Mouse (Mus musculus): ENCODE results near the gene Pnrc2.

The Pnrc2 gene

DNA sequence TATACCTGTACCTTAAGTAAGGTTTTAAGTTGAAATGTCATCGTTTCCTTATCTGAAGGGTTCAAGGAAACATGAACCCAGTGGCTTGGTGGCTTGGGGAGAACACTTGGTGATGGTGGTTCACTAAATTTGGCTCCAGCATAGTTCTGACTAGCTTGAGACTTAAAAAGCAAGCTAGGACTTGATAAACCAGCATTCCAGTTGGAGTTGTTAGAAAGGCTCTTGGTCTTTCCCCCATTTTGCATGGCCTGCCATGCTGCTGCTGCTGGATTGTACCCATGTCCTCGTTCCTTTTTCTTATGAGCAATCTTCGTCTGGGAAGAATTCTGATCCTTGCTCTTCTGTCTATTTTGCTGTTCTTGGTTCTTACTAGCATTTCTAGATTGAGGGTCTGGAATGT lies 1.6 kb downstream of the Pnrc2 start:
- in situ Hi-C loops (cut with MboI, MseI): no loop called here

DNA sequence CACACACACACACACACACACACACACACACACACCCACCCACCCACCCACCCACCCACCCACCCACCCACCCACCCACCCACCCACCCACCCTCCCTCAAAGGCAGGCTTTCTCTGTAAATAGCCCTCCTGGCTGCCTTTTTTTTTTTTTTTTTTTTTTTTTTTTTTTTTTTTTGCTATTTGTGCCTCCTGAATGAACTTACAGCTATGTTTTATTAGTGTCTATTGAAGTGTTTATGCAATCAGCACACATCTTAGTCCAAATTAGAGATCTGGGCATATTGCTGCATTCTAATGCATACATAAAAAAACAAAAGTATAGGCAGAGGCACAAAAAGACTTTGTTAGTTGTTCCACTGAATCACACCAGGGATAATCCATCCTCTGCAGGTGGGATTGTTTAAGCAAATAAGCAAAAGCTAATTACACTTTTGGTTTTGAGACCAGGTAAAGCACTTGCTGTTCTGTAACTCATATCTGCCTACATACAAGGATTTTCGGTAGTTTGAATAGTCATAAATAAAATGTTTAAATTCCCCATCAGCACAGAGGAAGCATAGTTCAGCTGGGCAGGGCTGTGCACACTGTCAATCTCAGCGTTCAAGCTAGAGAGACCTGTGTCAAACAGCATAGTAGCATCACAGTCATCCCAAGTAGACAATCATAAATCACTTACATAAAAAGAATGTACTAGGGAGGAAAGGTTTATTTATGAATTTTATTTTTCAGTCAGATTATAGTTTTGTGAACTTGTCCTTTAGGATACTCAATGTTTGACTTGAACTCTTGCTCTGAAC lies 3.2 kb downstream of the Pnrc2 start:
- in situ Hi-C loops (cut with MboI, MseI): no loop called here

DNA sequence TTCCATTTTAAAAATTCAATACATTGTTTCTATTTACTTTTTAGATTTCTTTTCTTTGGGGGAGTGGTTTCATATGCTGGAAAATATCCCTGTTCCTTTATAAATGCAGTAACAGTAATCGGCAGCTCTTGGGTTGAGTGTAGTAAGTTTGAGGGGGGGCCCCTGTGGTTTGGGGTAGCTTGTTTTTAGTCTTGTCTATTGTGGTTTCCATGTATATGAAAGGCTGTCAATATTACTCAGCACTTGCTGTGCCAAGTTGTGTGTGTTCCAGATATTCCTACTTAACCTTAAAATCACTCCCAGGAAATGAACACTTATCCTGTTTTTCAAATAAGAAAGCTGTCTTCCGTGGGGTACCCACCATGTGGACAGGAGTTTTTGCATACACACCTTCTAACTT lies 4.7 kb downstream of the Pnrc2 start:
- in situ Hi-C loops (cut with MboI, MseI): no loop called here

DNA sequence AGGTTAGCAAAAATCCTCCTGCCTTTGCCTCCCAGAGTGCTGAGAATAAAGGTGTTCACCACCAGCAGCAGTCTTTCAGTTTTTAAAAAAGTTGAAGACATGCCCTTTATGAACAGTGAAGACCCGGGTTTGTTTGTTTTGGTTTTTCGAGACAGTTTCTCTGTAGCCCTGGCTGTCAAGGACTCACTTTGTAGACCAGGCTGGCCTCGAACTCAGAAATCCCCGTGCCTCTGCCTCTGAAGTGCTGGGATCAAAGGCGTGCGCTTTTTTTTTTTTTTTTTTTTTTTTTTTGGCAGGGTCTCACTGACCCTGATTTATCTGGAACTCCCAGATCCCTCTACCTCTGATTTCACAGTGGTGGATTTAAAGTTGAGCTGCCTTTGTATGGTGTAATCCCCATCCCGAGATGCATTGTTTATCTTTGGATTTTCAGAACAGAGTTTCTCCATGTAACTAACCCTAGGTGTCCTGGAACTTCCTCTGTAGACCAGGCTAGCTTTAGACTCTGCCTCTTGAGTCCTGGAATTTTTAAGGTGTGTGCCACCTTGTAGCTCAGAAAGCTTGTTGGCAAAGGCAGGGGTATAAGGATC lies 16.0 kb downstream of the Pnrc2 start:
- in situ Hi-C loops (cut with MboI, MseI): no loop called here

DNA sequence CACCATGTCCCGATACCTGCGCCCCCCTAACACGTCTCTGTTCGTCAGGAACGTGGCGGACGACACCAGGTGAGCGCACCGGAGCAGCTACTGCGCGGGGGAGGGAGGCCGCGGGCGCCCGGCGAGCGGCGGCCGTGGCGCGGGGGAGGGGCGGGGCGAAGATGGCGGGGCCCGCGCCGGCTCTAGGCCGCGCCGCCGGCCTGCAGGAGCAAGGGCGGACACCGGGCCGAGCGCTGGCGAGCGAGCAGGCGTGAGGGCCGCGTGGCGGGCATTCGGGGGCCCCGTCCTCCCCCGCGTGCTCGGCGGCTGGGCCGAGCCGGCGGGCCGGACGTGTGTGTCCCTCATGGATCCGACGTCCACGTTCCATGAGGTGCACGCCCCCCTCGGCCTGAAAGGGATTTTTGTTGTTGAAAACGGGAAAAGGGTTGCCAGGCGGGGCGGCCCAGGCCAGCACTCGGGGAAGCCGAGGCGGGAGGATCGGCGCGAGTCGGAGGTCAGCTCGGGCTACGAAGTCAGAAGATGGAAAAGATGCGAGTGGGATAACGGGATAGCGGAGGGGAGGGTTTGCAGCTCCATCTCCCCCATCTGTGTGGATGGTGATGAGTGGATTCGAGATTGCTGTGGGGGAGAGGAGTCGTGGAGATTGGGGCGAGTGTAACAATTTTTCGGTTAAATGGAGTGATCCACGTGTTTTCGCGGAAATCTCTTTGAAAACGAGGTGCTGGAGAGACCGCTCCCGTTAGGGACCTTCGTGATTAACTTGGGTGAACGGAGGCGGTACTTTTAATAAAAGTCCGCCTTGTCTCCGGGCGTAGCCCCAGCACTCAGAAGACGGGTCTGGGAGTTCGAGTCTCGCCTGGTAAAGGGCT lies 17.2 kb downstream of the Pnrc2 start:
- in situ Hi-C loops (cut with MboI, MseI): no loop called here

DNA sequence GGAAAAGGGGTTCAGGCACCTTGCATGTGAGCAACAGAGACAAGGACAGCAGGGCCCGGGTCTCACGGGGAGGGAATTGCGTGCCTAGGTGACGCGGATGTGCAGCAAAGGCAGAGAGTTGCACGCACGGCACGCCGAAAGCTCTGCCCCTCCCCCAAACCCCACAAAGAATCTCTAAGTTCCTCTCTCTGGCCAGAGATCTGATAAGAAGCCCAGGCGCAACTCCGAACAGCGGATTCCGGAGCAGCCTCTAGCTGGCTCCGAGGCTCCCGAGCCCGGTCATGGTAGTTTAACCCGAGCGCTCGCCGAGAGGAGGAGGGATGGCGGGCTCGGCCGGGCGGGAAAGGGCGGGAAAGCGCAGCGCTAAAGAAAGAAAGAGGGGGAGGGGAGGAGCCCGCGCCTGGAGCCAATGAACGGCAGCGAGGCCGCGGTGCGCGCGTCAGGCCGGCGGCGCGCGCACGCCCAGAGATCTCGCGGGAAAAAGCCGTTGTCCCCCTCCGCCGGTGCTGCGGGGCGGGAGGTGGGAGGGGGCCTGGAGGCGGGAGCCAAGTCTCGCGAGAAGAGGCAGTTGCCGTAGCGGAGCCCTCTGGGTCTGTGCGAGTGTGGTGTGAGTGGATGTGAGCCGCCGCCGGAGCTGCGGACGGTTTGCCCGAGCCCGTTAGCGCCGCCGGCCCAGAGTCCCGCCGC lies 18.0 kb downstream of the Pnrc2 start, which contains the start of gene Srsf10:
TSS of gene Srsf10 (plus strand) at position 212 of the 687 bp plus-strand sequence.
- in situ Hi-C loops (cut with MboI, MseI): no loop called here

DNA sequence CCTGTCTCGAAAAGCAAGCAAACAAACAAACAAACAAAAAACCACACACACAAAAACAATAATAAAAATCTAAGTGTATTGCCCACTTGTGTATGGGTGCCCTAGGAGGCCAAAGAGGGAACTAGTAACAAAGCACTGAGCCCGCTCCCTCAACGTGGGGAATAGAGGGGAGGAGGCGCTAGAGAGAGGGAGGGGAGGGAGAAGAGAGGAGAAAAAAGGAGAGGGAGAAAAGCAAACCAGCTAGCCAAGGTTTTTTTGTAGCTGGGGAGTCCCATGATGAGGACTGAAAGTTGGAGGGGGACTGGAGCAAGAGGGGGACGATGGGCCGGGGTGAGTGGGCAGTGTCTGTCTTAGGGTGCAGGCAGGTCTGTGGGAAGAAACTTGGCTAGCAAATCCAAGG lies 18.6 kb downstream of the Pnrc2 start:
- in situ Hi-C loops (cut with MboI, MseI): no loop called here

DNA sequence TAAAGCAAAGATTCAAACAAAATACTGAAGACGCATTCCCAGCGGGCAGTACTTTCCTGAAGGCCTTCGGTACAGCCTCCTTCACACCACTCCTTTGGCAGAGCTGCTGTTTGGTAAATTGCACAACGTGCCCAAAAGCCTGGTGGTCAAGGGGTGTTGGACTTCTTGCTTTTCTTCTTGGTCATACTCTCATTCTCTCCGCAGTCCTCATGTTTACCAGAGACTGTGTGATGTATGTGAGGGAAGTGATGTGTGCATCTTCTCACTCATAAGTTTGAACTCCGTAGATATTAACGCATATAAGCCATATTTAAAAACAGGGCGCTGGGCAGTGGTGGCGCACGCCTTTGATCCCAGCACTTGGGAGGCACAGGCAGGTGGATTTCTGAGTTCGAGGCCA lies 19.0 kb downstream of the Pnrc2 start:
- in situ Hi-C loops (cut with MboI, MseI): no loop called here

DNA sequence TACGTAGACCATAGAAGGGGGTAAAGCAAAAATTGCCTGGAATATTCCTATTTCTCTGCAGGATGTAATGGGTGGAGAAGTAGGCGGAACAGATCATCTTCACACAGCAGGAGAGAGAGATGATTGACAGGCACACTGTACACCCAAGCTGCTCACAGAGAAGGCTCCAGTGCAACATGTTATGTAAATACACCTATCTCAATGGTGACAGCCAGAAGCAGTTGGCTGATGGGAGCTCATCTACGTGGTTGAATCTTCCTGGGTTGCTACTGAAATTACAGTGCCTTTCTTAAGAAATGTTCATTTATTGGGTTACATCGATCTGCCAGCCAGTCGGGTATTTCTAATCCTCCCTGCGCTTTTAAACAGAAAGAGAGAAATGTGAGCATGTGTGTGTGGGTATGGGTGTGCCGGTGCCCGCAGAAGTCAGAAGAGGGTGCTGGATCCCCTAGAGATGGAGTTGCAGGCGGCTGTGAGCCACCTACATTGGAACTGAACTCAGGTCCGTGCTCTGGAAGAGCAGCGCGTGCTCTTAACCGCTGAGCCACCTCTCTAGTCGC lies 19.6 kb downstream of the Pnrc2 start:
- in situ Hi-C loops (cut with MboI, MseI): no loop called here

DNA sequence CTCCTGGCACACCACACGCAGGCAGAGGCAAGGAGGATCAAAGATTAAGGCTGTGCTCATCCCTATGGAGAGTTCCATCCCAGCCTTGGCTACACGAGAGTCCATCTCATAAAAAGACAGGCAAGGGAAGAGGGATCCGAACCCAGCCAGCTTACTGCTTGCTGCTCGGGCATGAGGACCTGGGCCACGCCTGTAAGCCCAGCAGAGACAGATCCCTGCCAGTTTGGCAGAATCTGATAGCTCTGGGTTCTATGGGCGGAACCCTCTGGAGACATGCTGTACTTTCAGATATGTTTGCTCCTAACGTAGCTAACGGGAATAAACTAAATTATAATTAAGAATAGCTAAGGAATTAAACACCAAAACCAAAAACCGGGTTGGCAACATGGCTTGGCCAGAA lies 21.7 kb downstream of the Pnrc2 start:
- in situ Hi-C loops (cut with MboI, MseI): no loop called here

DNA sequence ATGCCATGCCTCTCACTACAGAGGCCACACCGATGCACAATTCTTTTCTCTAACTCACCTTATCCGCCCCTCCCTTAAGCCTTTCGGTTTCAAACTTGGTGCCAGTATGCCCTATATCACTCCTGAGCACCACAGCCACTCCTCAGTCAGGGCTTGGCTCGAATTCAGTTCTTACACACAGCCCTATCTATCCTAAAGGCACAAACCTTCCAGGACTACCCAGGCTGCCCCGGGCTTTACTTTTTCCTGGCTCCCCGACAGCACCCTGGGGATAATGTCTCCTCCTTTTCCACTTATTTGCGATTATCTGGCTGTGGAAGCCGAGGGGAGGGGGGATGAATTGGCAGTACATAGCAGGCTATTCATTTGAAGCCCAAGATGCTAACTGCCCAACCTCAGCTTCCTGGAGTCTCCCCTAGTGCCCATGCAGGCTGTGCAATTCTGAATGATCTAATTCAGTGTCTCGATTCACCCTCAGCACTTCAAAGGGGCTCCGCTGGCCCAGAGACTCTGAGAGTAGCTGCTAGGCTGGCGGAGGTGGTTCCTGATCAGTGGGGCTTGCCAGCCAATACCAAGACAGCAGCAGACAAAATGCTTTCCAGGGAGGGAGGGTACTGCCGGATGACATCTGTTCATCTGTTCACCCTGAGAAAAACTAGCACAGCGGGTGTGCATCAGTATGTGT lies 23.1 kb downstream of the Pnrc2 start:
- in situ Hi-C loops (cut with MboI, MseI): no loop called here

DNA sequence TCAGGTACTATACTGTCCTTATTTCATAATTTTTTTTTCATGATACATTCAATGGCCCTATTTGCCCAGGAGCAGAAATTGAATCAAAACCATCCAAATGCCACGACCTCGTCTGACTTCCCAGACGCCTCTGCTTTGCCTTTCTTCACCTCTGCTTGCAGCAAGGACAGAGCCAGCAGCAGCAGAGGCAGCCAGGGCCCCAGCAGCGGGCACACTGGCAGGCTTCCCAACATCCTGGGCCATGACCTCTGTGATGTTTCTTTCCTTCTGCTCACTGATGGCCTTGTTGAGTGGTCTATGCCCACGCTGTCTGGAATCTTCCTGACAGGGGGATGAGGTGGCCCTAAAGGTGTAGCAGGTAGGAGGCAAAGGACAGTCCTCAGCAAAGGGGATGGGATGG lies 26.1 kb downstream of the Pnrc2 start:
- in situ Hi-C loops (cut with MboI, MseI): no loop called here

DNA sequence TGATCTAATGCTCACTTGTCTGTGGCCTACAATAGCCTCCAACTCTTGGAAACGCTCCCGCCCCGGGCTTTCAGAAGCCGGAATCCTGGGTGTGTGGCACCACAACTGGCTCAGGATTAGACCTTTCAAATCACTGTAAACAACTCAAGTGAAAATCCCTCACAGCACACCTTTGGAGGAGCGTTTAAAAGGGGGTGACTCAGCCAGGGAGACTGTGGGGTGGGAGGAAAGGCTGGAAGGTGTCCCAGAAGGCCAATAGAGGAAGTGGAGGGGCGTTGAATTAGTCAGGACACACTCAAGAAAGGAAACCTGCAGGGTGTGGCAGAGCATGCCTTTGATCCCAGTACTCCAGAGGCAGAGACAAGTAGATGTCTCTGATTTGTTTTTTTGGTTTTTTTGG lies 29.2 kb downstream of the Pnrc2 start:
- in situ Hi-C loops (cut with MboI, MseI): no loop called here

DNA sequence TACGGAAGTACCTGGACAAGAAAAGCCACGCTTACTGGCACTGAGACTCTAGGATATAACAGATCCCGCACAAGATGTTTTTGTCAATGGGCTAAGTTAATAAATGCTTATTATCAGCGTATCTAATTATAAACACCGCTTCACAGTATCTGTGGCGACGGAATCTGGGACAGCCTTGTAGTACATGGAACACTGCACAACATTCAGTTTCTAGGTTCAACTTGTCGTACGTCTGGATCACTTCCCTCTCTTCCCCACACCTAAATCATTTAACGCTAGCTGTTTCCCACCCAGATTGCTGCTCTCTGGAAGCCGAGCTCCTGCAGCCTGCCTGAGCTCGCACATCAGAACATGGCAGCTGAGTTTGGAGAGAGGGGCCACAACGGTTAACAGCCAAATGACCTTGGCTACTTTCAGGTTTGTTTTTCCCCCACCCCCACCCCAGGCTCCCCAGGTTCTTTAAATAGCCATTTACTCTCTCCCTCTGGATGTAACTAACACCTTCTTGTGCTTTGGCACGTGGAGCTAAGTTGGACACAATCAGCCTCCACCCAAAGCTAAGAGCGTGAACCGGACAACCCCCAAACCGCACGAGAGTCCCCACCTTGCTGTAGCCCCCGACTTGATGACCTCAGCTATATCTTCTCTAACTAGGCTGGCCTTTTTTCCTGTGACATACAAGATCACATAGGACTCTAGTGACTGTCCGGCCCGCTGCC lies 34.2 kb downstream of the Pnrc2 start:
- in situ Hi-C loops (cut with MboI, MseI): loop anchor here (10.0 kb wide), 1 partner anchor 1515 kb away; the partner anchor contains the start of gene Cdc42

DNA sequence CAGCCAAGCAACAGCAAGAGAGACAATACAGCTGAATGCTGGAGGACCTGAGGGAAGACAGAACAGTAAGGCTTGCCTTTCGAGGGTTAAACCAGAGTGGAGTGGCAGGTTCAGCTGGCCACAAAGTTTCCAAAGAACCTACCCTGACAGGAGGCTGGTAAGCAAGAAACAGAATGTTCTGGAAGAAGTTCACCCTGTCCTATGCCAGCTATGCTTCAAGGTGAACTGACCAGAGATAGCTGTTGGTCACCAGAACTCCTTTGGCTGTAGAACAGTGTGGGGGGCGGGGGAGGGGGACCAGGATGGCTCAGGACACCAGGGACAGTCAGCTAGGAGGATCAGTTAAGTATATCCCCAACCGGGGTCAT lies 34.7 kb downstream of the Pnrc2 start:
- in situ Hi-C loops (cut with MboI, MseI): loop anchor here (10.0 kb wide), 1 partner anchor 1516 kb away; the partner anchor contains the start of gene Cdc42

DNA sequence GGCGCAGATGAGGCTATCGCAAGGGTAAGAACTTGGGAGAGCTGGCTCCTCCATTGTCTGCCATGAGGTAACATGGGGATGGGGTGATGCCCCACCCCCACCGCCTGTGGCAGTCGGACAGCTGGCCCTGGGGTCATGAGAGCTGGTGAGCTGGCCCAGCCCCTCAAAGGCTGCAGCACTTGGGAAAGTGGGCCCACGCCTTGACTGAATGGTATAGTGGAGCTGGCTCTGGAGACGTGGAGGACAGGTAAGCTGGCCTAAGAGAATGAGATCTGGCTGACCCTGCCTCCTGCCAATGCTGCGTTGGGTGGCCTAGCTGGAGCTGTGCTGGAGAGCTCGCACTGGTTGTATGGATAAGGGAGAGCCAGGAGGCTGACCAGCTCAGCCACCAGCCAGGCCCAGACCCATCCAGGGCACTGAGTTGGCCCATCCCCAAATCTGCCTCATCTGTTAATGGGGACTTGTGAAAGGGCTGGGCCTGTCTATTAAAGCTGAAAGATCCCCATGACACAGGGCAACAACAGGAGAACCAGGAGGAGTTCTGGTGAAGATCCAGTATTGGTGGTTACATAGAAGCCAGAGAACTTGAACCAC lies 39.4 kb downstream of the Pnrc2 start:
- in situ Hi-C loops (cut with MboI, MseI): loop anchor here (10.0 kb wide), 1 partner anchor 1521 kb away; the partner anchor contains the start of gene Cdc42

DNA sequence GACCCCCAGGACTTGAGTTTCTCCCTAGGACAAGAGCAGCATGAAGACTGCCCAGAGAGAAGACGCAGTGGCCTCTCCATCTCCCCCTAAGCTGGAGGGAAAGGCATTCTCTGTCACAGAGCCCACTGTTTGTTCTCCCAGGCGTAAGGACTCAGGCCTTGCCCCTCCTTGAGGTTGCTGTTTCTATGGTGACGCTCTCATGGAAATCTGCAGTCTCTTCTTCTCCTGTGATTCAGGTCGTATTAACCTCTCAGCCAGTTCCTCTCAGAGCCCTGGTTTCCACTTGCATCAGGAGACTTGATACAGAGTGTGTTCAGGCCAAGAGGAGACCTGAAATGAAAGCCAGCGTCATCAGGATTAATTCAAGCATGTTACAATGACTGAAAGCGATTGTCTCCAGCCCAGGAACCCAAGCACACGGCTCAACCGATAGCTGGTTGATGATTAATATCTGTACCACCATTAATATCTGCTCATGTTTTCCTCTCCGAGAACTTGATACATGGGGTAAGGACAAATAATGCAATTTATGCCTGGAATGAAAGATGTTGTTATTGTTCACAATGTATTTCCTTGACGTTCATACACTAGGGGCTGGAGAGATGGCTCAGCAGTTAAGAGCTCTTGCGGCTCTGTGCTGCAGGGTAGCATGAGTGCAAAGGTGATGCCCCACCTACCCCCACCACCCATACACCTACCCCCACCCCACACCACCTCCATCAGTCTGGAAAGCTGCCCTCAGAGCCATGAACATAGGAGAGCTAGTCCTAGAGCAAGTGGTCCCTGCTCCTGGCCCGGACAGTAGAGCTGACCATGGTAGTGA lies 40.1 kb downstream of the Pnrc2 start:
- in situ Hi-C loops (cut with MboI, MseI): loop anchor here (10.0 kb wide), 1 partner anchor 1521 kb away; the partner anchor contains the start of gene Cdc42

DNA sequence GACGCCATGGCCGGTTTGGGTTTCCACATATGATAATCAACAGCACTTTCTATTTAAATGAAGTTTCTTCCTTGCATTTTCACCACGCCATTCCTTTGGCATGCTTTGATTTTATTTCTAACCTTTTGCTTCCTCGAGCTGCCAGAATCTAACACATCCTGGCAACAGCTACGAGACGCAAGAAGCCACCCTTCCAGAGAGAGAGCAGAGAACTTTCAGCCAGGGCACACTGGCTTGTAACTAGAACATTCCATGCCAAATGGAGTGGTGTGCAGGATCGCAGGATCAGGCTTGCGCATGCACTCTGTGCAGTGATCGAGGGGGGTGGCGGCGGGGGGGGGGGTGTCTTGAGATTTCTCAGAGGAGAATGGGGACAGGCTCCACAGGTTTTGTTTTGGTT lies 41.6 kb downstream of the Pnrc2 start:
- in situ Hi-C loops (cut with MboI, MseI): loop anchor here (10.0 kb wide), 1 partner anchor 1523 kb away; the partner anchor contains the start of gene Cdc42

DNA sequence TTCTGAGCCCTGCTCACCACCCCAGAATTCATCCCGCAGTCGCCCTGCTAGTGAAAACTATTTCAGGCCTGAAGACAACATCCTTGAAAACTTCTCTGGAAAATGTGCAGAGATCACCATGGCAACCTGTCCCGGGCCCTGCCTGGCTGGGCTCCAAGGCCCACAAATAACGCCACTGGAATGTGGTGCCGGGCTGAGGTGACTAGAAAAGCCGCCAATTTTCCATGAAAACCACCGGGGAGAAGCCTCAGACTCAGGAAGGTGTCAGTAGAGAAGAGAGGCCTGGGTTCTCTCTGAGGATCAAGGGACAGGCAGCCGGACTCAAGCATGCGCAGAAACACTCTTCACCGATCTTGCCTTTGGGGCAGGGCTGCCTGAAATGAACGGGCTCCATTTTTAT lies 45.2 kb downstream of the Pnrc2 start:
- in situ Hi-C loops (cut with MboI, MseI): no loop called here

Data from T-helper 1 cell (primary cell).